Mouse (Mus musculus) small intestine, adult 2 months (tissue): ENCODE measurements at regions not wholly inside any gene's neighbourhood (a gene's known extent, or its start where the extent isn't known, plus 50 kb on each side); places are given as distances from the start of the nearest gene placed in this dataset.

ENCODE experiments used
- CTCF ChIP-seq: fragments of 200-500 bp; IDR thresholded peaks from 2 replicates; pipeline ENCODE4 v1.5.1; 2012; ENCODE audit warnings: low read depth, mild to moderate bottlenecking, control low read depth, inconsistent platforms, low read length, moderate library complexity, mixed read lengths; ENCODE audit not compliant: insufficient replicate concordance, insufficient read length; ENCODE audit errors: extremely low read depth
- POLR2A ChIP-seq: fragments of 200-500 bp; IDR thresholded peaks from 2 replicates; pipeline ENCODE4 v1.6.1; 2012; ENCODE audit warnings: low read depth, mild to moderate bottlenecking, control low read depth, inconsistent platforms, low read length, moderate library complexity

DNA sequence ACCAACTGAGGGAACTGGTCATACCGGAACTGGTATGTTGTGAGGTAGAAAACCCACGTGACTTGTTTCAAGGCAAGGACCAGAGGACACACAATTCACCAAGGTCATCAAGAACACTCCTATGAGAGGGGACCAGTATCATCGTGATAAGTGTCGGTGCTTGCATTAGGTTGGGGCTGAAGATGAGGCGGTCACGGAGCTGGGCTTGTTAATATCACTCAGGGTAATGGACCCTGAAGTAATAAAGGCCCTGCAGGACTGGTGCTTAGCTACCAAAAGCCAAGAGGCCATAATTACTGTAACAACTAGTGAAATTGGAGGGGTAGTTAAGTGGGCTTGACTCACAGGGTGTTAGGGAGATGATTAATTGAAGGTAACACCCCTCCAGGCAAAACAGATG lies 132.2 kb upstream of the Ccdc54 start:
- TF ChIP-seq POLR2A (no peak), CTCF (no peak)
